Mouse (Mus musculus): ENCODE data around the gene Phip.

Gene Phip
- long read RNA-seq, experiment 1, partial matches to known transcripts, result 32 of 44 reads
- long read RNA-seq, experiment 1, other reads (novel, unspliced or antisense), result 11 of 44 reads
- long read RNA-seq, experiment 2, full-length matches to known transcripts, result 5 of 61 reads
- long read RNA-seq, experiment 2, partial matches to known transcripts, result 46 of 61 reads
- long read RNA-seq, experiment 2, other reads (novel, unspliced or antisense), result 10 of 61 reads

DNA sequence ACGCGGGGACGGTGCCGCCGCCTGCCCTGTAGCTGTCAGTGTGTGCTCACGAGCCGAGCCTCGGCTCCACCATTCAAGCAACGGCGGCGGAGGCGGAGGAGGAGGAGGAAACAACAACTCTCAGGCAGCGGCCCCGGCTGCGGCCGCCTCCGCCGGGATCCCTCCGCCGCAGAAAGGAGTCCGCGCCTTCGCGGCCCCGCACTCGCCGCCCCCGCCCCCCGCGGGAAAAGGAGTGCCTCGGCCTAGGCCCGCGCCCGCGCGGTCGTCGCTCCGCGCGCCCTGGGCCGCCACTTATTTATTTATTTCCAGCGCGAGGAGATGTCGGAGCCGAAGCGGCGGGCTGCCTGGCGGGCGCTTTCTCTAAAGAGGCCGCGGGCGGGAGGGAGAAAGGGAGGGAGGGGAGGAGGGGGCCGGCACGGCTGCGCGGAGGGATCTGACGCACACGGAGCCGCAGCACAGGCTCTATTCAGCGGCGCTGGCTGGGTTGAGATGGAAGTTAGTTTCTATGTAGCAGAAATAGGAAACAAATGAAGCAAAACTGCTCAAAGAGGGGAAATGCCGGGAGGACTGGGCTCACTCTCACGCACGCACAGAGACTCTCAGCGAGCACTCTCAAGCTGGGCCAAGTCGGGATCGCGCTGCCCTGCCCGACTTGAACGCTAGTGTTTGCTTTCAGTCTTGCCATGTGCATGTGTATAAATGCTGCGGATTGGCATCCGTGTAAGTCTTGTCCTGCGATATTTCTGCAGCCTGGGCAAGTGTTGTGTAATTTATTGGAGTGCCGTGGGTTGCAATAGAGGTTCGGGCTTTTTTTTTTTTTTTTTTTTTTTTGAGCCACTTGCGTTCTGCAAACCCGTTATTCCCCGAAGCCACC lies at the start of gene Phip:
Gene Phip (minus strand): TSS at position 175 of the 874 bp plus-strand sequence.
- intact Hi-C loops (cut with DNase I), result loop anchor here (5.0 kb wide), 3 partner anchors 167 to 372 kb away; no protein-coding TSS in a partner anchor

DNA sequence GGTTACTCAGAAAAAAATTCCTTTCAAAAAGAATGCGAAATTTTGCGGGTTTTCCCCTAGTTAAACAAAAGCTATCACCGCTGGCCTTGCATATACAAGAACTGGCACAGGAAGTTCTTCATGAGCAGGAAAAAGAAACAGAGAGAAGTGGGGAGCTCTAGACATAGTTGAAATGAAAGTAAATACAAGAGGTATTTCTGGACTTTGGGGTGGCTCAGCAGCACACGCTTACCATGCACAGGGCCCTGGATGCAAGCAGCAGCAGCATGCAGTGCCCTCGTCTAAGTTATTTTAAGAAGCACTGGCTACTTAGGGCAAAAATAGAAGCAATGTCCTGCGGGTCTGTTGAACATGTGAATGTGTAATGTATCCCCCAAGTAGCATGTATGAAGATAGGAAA lies 48.4 kb upstream of the Phip start:
- intact Hi-C loops (cut with DNase I), result no loop called here

GRCm38 (mm10) chr9:83014516-83014915 lies 39.2 kb upstream of the Phip start:
- intact Hi-C loops (cut with DNase I), result no loop called here

DNA sequence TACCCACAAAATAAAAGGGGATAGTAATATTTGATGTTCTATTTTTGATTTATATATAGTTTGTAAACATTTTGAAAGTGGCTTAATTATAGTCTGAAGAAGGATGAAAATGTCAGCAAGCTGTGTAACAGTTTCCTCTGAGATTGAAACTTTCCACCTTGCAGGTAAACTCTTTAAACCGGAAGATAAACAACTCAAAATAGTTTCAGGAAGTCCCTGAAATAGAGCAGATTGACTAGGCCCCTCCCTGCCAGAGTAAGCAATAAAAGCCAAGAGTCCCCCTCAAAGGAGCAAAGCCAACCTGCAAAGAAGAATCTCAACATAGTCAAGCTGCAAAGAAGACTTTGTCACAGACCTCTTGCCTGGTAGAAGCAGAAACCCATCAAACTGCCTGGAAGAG lies 33.0 kb upstream of the Phip start:
- intact Hi-C loops (cut with DNase I), result no loop called here

DNA sequence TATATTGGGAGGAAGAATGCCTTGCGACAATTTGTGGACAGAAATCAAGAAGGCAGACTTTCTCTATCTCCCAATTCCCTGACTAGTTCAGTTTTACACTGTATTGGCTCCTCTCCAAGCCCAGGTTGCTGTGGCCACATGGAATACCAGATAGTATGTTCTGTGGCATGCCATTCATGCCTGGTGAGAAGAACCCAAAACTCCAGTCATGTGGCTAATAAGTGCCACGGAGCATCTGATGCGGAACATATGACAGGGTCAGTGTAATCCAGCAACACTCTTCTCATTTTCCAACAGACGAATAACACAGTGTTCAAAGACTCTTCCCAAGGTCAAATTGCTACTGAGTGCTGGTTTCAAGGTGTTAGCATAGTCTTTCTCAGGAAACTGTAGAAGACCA lies 26.0 kb upstream of the Phip start:
- intact Hi-C loops (cut with DNase I), result no loop called here

DNA sequence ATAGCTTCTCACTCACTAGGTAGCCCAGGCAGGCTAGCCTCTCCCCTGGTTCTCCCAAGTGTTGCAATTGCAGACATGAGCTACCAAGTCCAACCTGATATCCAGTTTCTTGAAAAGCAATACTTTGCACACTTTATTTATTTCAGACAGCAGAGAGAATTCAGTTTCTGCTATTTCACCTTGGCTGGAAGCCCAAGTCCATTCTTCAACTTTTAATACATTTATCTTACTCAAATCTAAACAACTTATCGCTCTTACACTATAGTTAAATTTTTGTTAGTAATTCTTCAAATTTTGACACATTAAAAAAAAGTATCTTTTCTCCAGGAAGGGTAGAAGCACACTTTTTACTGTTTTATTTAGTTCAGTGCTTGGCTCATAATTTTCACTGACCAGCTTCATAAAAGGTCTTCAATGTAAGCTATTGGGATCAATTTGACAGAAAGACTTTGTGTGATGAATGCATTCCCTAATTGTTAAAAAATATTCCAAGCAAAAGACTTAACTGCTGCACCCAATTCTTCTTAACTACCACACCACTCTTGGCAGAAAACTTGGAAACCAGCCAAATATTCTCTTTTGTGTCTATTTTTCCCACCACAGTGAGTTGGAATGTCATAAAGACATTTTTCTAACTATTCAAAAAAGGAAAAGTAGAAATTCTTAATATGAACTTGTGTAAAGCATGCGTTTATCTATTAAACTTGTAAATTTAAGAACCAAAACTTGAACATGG lies 22.6 kb upstream of the Phip start:
- intact Hi-C loops (cut with DNase I), result no loop called here

DNA sequence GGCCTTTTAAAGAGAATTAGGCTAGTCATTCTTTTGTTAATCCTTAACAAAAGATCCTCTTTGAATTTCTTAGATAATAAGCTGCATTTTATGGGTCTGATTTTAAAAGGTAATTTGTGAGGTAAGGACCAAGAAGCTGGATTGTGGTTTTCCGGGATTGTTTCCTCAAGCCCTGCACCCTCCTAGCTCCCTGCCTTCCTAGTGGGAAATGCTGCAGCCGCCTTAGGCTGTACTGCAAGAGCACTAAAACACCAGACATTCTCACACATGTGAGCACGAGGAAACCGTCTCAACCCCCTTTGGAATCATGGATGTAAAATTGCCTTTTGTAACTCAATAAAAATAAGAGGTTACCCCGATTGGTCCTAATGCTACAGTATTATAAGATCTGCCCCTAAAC lies 1.6 kb upstream of the Phip start:
- intact Hi-C loops (cut with DNase I), result loop anchor here (5.0 kb wide), 3 partner anchors 165 to 370 kb away; no protein-coding TSS in a partner anchor

DNA sequence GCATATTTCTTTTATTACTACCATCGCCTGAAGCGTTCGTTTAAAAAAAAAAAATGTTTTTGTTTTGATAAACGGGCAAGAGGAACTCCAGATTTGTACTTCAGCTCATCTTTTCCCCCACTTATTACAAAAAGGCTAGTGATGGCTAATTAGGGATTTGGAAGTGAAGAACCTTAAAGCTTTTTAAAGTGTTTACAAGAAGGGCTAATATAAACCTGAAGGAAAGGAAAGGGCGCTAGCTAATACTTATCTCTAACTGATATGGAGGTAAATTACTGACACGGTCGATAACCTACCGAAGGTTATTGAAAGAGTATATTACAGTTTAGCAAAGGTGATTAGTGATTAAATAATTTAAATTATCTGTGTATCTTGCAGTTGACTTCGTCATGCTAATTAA lies 903 bp upstream of the Phip start:
- intact Hi-C loops (cut with DNase I), result loop anchor here (5.0 kb wide), 3 partner anchors 166 to 371 kb away; no protein-coding TSS in a partner anchor

GRCm38 (mm10) chr9:82974962-82975341 lies 364 bp downstream of the Phip start:
- intact Hi-C loops (cut with DNase I), result loop anchor here (5.0 kb wide), 4 partner anchors 127 to 372 kb away; no protein-coding TSS in a partner anchor

DNA sequence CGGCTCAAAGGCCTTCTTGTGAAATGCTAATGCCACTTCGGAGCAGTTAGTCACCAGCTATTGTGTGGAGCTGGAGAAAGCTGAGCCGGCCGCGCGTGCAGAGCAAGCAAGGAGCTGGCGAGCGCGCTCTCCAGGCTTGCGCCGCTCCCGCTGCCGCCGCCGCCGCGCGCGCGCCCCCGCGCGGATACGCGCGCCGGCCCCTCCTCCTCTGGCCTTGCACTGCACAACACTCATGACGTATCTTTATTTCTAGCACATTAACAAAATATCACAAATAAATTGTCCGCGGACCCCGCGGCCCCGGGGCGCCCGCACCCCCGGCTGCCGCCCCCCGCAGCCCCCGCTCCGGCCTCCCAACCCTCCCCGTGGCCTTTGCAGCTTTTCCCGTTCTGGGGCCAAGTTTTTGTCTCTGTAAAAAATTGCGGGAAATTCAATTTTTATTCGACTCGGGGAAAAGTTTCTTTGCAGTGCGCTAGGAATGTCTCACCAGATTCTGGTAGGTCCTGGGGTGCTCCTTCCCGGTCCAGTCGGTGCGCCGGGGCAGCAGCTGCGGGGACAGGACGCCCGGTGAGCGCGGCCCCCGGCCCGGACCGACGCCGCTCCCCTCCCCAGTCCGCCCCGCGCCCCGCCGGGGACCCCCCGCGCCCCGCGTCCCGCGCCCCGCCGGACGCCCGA lies 992 bp downstream of the Phip start:
- intact Hi-C loops (cut with DNase I), result loop anchor here (5.0 kb wide), 1 partner anchor 128 kb away; no protein-coding TSS in a partner anchor

DNA sequence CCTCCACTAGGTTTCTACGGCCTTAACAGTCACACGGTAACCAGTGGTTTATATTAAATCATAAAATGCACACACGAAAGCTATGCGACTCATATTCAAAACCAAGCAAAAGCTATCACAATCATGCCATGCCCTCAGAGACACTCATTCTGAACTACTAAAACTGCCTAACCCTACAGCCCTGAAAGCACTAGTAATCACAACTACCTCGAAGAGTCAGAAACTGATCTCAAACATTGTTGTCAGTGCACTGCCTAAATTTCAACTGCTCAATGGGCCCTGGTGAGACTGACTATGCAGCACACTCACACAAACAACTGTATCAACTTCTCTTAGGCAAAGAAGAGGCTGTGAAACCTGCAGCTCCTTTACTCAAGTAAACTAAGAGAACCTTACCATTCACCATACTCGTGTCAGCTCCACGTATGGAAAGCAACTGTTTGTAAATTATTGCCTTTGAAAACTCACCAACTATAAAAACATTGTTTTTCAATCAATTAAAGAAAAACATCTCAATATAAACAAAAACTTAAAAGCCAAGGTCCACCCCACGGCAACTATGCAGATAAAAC lies 1.9 kb downstream of the Phip start:
- intact Hi-C loops (cut with DNase I), result loop anchor here (5.0 kb wide), 1 partner anchor 129 kb away; no protein-coding TSS in a partner anchor

DNA sequence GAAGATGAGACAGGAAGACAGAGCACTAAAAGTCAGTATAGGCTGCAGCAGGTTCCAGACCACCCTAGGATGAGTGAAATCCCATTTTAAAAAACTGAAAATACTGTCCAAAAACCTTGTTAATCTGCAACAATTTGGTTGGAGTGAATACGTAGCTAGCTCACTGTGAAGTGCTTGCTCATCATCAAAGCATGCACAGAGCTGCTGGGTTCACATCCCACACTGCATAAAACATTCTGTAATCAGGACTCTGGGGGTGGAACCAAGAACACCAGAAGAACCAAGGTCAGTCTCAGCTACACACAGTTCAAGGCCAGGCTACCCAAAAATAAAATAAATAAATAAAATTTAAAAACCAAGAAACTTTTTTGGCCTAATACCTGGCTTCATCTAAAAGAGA lies 3.9 kb downstream of the Phip start:
- intact Hi-C loops (cut with DNase I), result loop anchor here (5.0 kb wide), 1 partner anchor 131 kb away; no protein-coding TSS in a partner anchor

- intact Hi-C loops (cut with DNase I), result no loop called here
Observed at GRCm38 (mm10) chr9:82967076-82967621, 8.2 kb downstream of the Phip start.

- intact Hi-C loops (cut with DNase I), result no loop called here
Observed at GRCm38 (mm10) chr9:82963981-82964380, 11.3 kb downstream of the Phip start.

- intact Hi-C loops (cut with DNase I), result no loop called here
Observed at GRCm38 (mm10) chr9:82961352-82961751, 14.0 kb downstream of the Phip start.

- intact Hi-C loops (cut with DNase I), result no loop called here
Observed at GRCm38 (mm10) chr9:82955267-82955666, 20.0 kb downstream of the Phip start.

DNA sequence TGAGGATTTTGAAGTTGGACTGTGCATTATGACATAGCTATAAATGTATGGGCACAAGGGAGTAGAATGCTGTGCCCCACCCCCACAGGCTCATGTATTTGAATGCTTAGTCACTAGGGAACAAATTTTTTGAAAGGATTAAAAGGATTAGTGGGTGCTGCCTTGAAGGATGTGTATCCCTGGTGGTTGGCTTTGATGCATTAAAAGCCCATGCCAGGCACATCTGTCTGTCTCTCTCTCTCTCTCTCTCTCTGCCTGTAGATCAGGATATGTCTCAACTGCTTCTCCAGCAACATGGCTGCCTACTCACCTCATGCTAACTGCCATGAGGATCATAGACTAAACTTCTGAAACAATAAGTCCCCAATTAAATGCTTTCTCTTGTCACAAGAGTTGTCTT lies 23.0 kb downstream of the Phip start:
- intact Hi-C loops (cut with DNase I), result no loop called here

GRCm38 (mm10) chr9:82951435-82952004 lies 23.8 kb downstream of the Phip start:
- intact Hi-C loops (cut with DNase I), result no loop called here

DNA sequence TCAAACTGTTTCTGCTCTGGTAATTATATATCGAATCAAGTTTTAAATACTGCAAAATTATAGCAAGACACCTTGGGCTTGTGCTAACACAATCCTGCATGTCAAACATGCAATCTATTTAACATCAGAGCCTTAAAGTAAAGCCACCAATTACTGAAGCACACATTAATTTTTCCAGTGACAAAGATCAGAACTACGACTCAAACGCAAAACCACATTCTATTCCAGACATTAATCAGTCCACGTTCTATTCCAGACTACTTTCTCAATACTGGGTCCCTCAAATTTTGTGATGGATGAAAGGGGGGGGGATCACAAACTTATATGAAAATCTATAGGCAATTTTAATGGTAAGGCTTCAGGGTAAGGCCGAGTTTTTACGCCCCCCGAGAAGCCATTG lies 68.1 kb downstream of the Phip start:
- intact Hi-C loops (cut with DNase I), result no loop called here

DNA sequence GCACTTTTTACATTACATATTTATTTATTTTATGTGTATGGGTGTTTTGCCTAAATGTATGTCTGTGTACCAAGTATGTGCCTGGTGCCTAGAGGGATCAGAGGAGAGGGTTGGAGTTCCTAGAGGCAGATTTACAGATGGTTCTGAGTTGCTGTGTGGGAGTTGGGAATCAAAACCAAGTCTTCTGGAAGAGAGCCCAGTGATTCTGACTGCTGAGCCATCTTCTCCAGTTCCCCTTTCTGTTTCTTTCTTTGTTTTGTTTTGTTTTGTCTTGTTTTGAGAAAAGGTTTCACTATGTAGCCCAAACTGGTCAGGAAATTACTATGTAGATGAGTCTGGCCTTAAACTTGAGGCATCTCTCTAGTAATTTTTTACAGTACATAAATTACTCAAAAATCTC lies 86.7 kb downstream of the Phip start:
- intact Hi-C loops (cut with DNase I), result no loop called here

Data from adrenal gland (tissue).